Mouse (Mus musculus) midbrain, embryonic 10.5 days (tissue): ENCODE results near the gene Stfa1. TPM values are rescaled to one million over a fixed set of nuclear protein-coding genes. Genes with fewer than 3 reads are reported as not detected.
"Not testable (repeated sequence)": the region's sequence is repeated elsewhere in the genome, so short reads cannot be mapped to it uniquely, and the experiment has no call there.

Experiments used
- DNase-seq: peaks from one replicate; pipeline ENCODE4 v3.0.0-alpha.2; 2017; ENCODE audit warnings: low spot score
- H3K27ac ChIP-seq: fragments of 300-500 bp; sonication (generic); replicated peaks from 2 replicates; pipeline ENCODE4 v1.5.1; 2016; ENCODE audit warnings: mild to moderate bottlenecking
- H3K27me3 ChIP-seq: fragments of 300-500 bp; sonication (generic); 2 replicates; pipeline ENCODE4 v1.6.1; 2016; ENCODE audit warnings: low read depth, mild to moderate bottlenecking; ENCODE audit not compliant: poor library complexity, severe bottlenecking
- H3K36me3 ChIP-seq: fragments of 300-500 bp; sonication (generic); 2 replicates; pipeline ENCODE4 v1.6.1; 2016; ENCODE audit warnings: mild to moderate bottlenecking, moderate library complexity
- H3K4me1 ChIP-seq: fragments of 300-500 bp; sonication (generic); 2 replicates; pipeline ENCODE4 v1.6.1; 2016
- H3K4me3 ChIP-seq: fragments of 300-500 bp; sonication (generic); 2 replicates; pipeline ENCODE4 v1.5.1; 2016; ENCODE audit warnings: mild to moderate bottlenecking, moderate library complexity
- H3K9me3 ChIP-seq: fragments of 300-500 bp; sonication (generic); replicated peaks from 2 replicates; pipeline ENCODE4 v1.6.1; 2016; ENCODE audit warnings: mild to moderate bottlenecking
- WGBS: fragments of 180-500 bp; shearing (Covaris S2); methylation state at CpG from one replicate; pipeline ENCODE4 v1.1.7; 2016; 5-methylcytosine and 5-hydroxymethylcytosine counted together
- polyA plus RNA-seq: library from polyadenylated mRNA; unstranded; fragments of >200 nt; fragmentation: Nextera tagmentation; extraction: Ambion mirVana; gene quantifications from 2 replicates; pipeline ENCODE4 v1.2.1, GENCODE M21; 2016

The Stfa1 gene
- polyA plus RNA-seq: 0.32 and 0.86 TPM in 2 replicates

DNA sequence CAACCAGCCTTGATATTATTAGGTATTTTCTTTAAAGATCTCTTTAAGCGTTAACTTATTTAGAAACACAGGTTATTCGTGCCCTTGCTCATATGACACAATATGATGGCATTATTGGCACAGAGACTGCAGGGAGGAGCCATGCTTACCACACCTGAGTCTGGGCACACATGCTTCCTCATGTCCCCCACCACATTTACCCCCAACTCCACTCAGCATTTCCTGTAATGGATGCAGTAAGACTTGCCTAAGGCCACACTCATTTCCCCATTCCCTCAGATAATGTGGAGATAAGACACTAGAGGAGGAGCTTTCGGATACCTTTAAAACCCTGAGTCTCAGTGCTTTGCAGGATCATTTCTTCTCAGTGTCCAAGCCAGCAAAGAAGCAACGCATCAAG is at the start of gene Stfa1:
Gene Stfa1 (plus strand): TSS at position 156 of the 400 bp plus-strand sequence.
- H3K27ac ChIP-seq, H3K4me3 ChIP-seq, DNase-seq, H3K27me3 ChIP-seq, H3K9me3 ChIP-seq, H3K4me1 ChIP-seq, H3K36me3 ChIP-seq: not testable (repeated sequence)
- 83% methylated on average over 4 of the region's 4 CpGs for WGBS

GRCm38 (mm10) chr16:36260585-36260984 is 16.2 kb upstream of the Stfa1 start:
- H3K9me3 ChIP-seq, H3K4me1 ChIP-seq, DNase-seq, H3K27ac ChIP-seq, H3K27me3 ChIP-seq, H3K36me3 ChIP-seq, H3K4me3 ChIP-seq: not testable (repeated sequence)

- 89% methylated on average over 4 of the region's 4 CpGs for WGBS
- no peak for DNase-seq
- Histone ChIP-seq H3K9me3 (no peaks in the 10 kb centered on the region), H3K4me3 (no peak overlapping the region), H3K27me3 (no peaks in the 10 kb centered on the region), H3K36me3 (no peaks in the 10 kb centered on the region), H3K27ac (no peak overlapping the region), H3K4me1 (no peaks in the 10 kb centered on the region)
Observed at GRCm38 (mm10) chr16:36289140-36289539, 12.4 kb downstream of the Stfa1 start.

DNA sequence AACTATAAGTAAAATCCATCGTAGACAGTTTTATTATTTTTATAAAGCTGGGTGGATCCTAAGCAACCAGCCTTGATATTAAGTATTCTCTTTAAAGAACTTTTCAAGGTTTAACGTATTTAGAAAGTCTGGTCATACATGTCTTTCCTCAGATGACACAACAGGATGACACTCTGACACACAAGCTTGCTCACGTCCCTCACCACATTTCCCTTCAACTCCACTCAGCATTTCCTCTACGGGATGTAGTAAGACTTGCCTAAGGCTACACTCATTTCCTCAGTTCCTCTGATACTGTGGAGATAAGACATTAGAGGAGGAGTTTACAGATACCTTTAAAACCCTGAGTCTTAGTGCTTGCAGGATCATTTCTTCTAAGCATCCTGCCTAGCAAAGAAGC is 30.9 kb downstream of the Stfa1 start:
- H3K27ac ChIP-seq: no peak overlapping the region

GRCm38 (mm10) chr16:36316111-36316510 is 39.4 kb downstream of the Stfa1 start:
- WGBS: 86% methylated on average over 6 of the region's 6 CpGs
- not testable (repeated sequence) for H3K27me3 ChIP-seq

More for the DNA sequence above, 30.9 kb downstream of the Stfa1 start:
- Histone ChIP-seq H3K9me3 (no peaks in the 10 kb centered on the region), H3K36me3 (no peaks in the 10 kb centered on the region), H3K4me3 (no peak overlapping the region), H3K4me1 (no peaks in the 10 kb centered on the region), H3K27me3 (no peaks in the 10 kb centered on the region)
- no peak for DNase-seq
- 87% methylated on average over 4 of the region's 4 CpGs for WGBS

GRCm38 (mm10) chr16:36319286-36319685 is 42.5 kb downstream of the Stfa1 start:
- no peak for DNase-seq
- Histone ChIP-seq H3K27ac (no peak overlapping the region), H3K4me1 (no peaks in the 10 kb centered on the region), H3K4me3 (no peak overlapping the region), H3K9me3 (no peaks in the 10 kb centered on the region), H3K27me3 (no peaks in the 10 kb centered on the region), H3K36me3 (no peaks in the 10 kb centered on the region)

More at GRCm38 (mm10) chr16:36316111-36316510, 39.4 kb downstream of the Stfa1 start:
- H3K27ac ChIP-seq, H3K36me3 ChIP-seq, H3K4me3 ChIP-seq, DNase-seq, H3K9me3 ChIP-seq, H3K4me1 ChIP-seq: not testable (repeated sequence)

DNA sequence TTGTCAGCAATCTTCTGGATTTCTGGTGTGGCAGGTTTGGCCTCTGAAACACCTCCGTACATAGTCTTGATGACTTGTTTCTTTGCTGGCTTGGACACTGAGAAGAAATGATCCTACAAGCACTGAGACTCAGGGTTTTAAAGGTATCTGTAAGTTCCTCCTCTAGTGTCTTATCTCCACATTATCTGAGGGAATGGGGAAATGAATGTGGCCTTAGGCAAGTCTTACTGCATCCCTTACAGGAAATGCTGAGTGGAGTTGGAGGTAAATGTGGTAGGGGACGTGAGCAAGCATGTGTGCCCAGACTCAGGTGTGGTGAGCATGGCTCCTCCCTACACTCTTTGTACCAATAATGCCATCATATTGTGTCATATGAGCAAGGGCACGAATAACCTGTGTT is 57.5 kb downstream of the Stfa1 start, which contains the start of gene BC117090:
Gene BC117090 (minus strand): TSS at position 101 of the 400 bp plus-strand sequence.
- H3K9me3 ChIP-seq: no peaks in the 10 kb centered on the region
- H3K4me1 ChIP-seq: no peaks in the 10 kb centered on the region
- H3K27me3 ChIP-seq: no peaks in the 10 kb centered on the region
- 82% methylated on average over 3 of the region's 3 CpGs for WGBS
- no peak within 1 kb of the TSS for H3K27ac ChIP-seq
- no peaks in the 10 kb centered on the region for H3K36me3 ChIP-seq
- DNase-seq: no peak
- H3K4me3 ChIP-seq: no peak within 1 kb of the TSS

Other genes starting within 250 kb of the Stfa1 start
- gene Wdr5b, start 235.8 kb upstream of the Stfa1 start, polyA plus RNA-seq: 8.8 and 10.6 TPM in 2 replicates
- gene Fam162a, start 205.4 kb upstream of the Stfa1 start, polyA plus RNA-seq: 277 and 355 TPM in 2 replicates
- gene Ccdc58, start 205.3 kb upstream of the Stfa1 start, polyA plus RNA-seq: 79.9 and 103 TPM in 2 replicates
- gene Csta1, start 145.7 kb upstream of the Stfa1 start, polyA plus RNA-seq: 0.10 TPM in 1 of 2 replicates, not detected in the other
- gene Stfa2l1, start 120.1 kb upstream of the Stfa1 start, polyA plus RNA-seq: not detected in 2 replicates
- gene Gm5483, start 92.7 kb upstream of the Stfa1 start, polyA plus RNA-seq: not detected in 2 replicates
- gene Gm5416, start 66.5 kb upstream of the Stfa1 start, polyA plus RNA-seq: not detected in 2 replicates
- gene 2010005H15Rik, start 55.5 kb upstream of the Stfa1 start, polyA plus RNA-seq: not detected in 2 replicates
- not detected in 2 replicates for gene BC117090, start 57.4 kb downstream of the Stfa1 start, polyA plus RNA-seq
- 0.30 TPM in 1 of 2 replicates, not detected in the other for gene BC100530, start 90.8 kb downstream of the Stfa1 start, polyA plus RNA-seq
- not detected in 2 replicates for gene Stfa2, start 131.5 kb downstream of the Stfa1 start, polyA plus RNA-seq
- not detected in 2 replicates for gene Stfa3, start 178.4 kb downstream of the Stfa1 start, polyA plus RNA-seq